Mouse (Mus musculus) frontal cortex, postnatal 10 days (tissue): Measurements from ENCODE around the gene Ctcfl.

ENCODE experiments used
- DNase-seq, 2 experiments: peaks; one replicate each; pipeline ENCODE4 v3.0.0; 2022; ENCODE audit warnings: low spot score in 2 of 2, mixed read lengths in 1 of 2

Gene Ctcfl

GRCm38 (mm10) chr2:173048041-173048745 is 71.1 kb downstream of the Ctcfl start:
- DNase-seq, result no peak

- no peak for DNase-seq
Measured at GRCm38 (mm10) chr2:173047471-173047870, 71.9 kb downstream of the Ctcfl start.

- no peak for DNase-seq
Measured at GRCm38 (mm10) chr2:173046582-173047297, 72.6 kb downstream of the Ctcfl start.

- DNase-seq, result no peak
Measured at GRCm38 (mm10) chr2:173044198-173044970, 74.9 kb downstream of the Ctcfl start.
